Mouse (Mus musculus) liver, embryonic 12.5 days (tissue): ENCODE measurements around the gene Sfrp5. TPM values are rescaled to one million over a fixed set of nuclear protein-coding genes. Genes with fewer than 3 reads are reported as not detected.

Experiments
- ATAC-seq: fragments of 200-750 bp; cut with Nextera tagmentation; 2 replicates; pipeline ENCODE4 v1.8.0; 2017; ENCODE audit warnings: moderate number of reproducible peaks, mild to moderate bottlenecking, moderate library complexity
- H3K27ac ChIP-seq: fragments of 300-500 bp; sonication (generic); 2 replicates; pipeline ENCODE4 v1.5.1; 2016; ENCODE audit warnings: mild to moderate bottlenecking
- H3K27me3 ChIP-seq: fragments of 300-500 bp; sonication (generic); replicated peaks from 2 replicates; pipeline ENCODE4 v1.6.1; 2016; ENCODE audit warnings: mild to moderate bottlenecking, moderate library complexity
- H3K36me3 ChIP-seq: fragments of 300-500 bp; sonication (generic); 2 replicates; pipeline ENCODE4 v1.6.1; 2016; ENCODE audit warnings: mild to moderate bottlenecking, moderate library complexity
- H3K4me1 ChIP-seq: fragments of 300-500 bp; sonication (generic); 2 replicates; pipeline ENCODE4 v1.6.1; 2016
- H3K4me2 ChIP-seq: fragments of 300-500 bp; sonication (generic); 2 replicates; pipeline ENCODE4 v1.6.1; 2016; ENCODE audit warnings: mild to moderate bottlenecking, moderate library complexity
- H3K4me3 ChIP-seq: fragments of 300-500 bp; sonication (generic); 2 replicates; pipeline ENCODE4 v1.5.1; 2016; ENCODE audit warnings: mild to moderate bottlenecking, moderate library complexity
- H3K9ac ChIP-seq: fragments of 300-500 bp; sonication (generic); 2 replicates; pipeline ENCODE4 v1.6.1; 2016; ENCODE audit warnings: mild to moderate bottlenecking, moderate library complexity
- H3K9me3 ChIP-seq: fragments of 300-500 bp; sonication (generic); replicated peaks from 2 replicates; pipeline ENCODE4 v1.6.1; 2016; ENCODE audit warnings: mild to moderate bottlenecking, moderate library complexity
- WGBS: fragments of 180-500 bp; shearing (Covaris S2); methylation state at CpG from one replicate; pipeline ENCODE4 v1.1.7; 2016; ENCODE audit not compliant: insufficient replicate concordance; 5-methylcytosine and 5-hydroxymethylcytosine counted together
- polyA plus RNA-seq: library from polyadenylated mRNA; unstranded; fragments of >200 nt; fragmentation: Nextera tagmentation; extraction: Ambion mirVana; gene quantifications from 2 replicates; pipeline ENCODE4 v1.2.1, GENCODE M21; 2016

Gene Sfrp5
- polyA plus RNA-seq, 1 experiment from 2014 or later = 2.2 TPM

DNA sequence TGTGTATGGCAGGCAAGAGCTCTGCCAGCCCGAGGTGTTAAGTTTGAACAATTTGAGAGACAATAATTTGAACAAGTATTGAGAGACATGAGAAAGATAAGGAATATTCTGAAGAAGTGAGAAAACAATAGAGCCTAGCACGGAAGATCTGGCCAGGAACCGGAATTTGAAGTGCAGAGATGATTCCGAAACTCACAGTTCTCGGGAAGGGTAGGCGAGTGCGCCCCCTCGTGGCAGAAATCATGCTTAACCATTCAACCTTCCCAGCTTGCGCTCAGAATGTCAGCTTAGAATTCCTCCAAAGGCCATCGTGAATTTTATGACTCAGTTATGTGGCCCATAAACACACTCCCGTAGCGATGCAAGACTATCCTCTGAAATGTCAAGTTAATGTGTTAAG is 35.9 kb downstream of the Sfrp5 start:
- no peak overlapping the region for H3K27ac ChIP-seq
- no peaks in the 10 kb centered on the region for H3K36me3 ChIP-seq
- H3K27me3 ChIP-seq = peaks cover 40% of the 10 kb centered on the region
- H3K4me1 ChIP-seq = peaks cover 30% of the 10 kb centered on the region
- ATAC-seq = no peak
- H3K4me2 ChIP-seq = peak overlapping the region; percentile 58
- H3K9ac ChIP-seq = peak overlapping the region; percentile 12; the same call in 1 of the 2 replicates
- 4% methylated on average over 12 of the region's 12 CpGs for WGBS
- peak overlapping the region; percentile 34 for H3K4me3 ChIP-seq
- no peaks in the 10 kb centered on the region for H3K9me3 ChIP-seq

DNA sequence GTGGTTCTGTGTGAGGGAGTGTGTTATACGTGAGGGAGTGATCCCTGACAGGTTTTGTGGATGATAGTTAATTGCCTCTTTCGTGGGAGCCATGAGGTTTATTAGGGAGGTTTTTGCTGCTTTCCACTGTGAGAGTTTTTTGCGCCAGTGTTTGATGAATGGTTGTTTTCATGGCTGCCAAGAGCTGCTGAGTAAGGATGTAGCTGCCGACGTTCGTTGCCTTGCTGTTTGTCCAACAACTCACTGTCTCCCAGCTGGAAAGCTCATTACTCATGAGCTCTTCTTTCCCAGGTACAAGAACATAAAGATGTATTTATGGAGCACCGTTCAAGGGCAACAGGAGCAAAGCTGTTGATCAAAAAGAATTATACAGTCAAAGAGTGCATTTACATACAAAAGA is 37.9 kb downstream of the Sfrp5 start:
- WGBS = 63% methylated on average over 7 of the region's 7 CpGs
- ATAC-seq = no peak
- H3K27ac ChIP-seq = no peak overlapping the region
- no peaks in the 10 kb centered on the region for H3K9me3 ChIP-seq
- H3K4me2 ChIP-seq = no peak overlapping the region
- no peak overlapping the region for H3K9ac ChIP-seq
- no peaks in the 10 kb centered on the region for H3K36me3 ChIP-seq
- peaks cover 20% of the 10 kb centered on the region for H3K4me1 ChIP-seq
- no peak overlapping the region for H3K4me3 ChIP-seq
- peaks cover 38% of the 10 kb centered on the region for H3K27me3 ChIP-seq

DNA sequence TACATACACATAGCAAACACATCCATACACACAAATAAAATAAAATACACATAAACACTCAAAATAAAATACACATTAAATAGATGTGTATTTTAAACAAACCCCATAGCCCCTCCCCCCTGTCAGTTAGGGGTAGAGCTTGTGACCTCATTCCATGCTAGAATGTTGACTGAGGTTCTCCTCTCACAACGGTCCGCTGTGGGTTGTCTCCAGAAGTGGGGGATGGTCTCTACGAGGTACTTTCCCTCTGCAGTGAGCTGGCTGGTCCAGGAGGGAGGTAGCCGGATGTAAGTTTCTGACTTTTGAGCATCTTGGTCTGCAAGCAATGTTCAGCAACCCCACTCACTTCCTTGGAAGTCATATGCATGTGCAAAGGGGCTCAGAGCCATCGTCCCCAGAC is 38.3 kb downstream of the Sfrp5 start, which contains the start of gene Zfyve27:
Zfyve27 (plus strand) TSS at position 188 of the 400 bp plus-strand sequence.
- Histone ChIP-seq H3K4me1 (peaks cover 20% of the 10 kb centered on the region), H3K27me3 (peaks cover 33% of the 10 kb centered on the region), H3K4me3 (no peak within 1 kb of the TSS), H3K36me3 (no peaks in the 10 kb centered on the region), H3K9me3 (no peaks in the 10 kb centered on the region), H3K4me2 (no peak within 1 kb of the TSS), H3K27ac (no peak within 1 kb of the TSS), H3K9ac (no peak within 1 kb of the TSS)
- no peak for ATAC-seq
- WGBS = 58% methylated on average over 5 of the region's 5 CpGs

DNA sequence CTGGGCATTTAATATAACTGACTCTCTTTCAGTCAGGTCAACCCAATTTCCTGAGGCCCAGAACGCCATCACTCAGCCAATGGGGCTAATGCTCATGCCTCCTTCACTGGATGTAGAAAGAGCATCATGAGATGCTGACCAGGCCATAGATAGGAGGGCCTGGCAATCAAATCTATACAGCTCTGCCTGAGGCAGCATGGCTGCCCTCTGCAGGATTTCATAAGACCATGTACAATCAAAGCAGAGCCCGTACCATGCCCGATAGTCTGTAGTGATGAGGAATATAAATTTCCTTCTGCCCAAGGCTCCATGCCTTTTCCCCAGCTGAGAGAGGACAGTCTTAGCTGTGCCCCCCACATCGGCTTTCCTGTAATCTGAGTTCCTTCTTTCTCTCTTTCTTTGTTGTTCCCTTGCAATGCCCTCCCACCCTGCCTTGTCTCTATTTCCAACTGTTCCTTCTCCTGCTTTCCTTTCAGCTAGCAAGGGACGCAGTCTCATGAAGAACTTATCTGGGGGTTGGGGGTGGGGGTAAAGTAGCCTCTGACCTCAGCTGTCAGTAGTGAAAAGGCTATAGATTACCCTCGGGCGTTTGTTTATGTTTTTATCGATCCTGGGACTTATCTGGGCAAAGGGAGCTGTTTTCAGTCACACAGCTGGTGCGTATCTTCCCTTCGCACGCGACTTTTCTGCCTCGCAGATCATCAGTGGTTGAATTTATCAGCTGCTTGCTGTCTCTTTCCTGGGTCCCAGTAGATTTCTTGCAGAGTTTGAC is 43.6 kb downstream of the Sfrp5 start:
- Histone ChIP-seq H3K4me1 (peaks cover 22% of the 10 kb centered on the region), H3K36me3 (no peaks in the 10 kb centered on the region), H3K27me3 (0 out of 2 replicates have a peak, but pooled peaks cover 7% of the 10 kb centered on the region), H3K4me2 (peak overlapping the region; percentile 36), H3K9ac (no peak overlapping the region), H3K4me3 (no peak overlapping the region; the same call in 1 of the 2 replicates), H3K9me3 (no peaks in the 10 kb centered on the region), H3K27ac (no peak overlapping the region)
- 15% methylated on average over 13 of the region's 13 CpGs for WGBS
- peak; percentile 54; the same call in 1 of the 2 replicates for ATAC-seq

DNA sequence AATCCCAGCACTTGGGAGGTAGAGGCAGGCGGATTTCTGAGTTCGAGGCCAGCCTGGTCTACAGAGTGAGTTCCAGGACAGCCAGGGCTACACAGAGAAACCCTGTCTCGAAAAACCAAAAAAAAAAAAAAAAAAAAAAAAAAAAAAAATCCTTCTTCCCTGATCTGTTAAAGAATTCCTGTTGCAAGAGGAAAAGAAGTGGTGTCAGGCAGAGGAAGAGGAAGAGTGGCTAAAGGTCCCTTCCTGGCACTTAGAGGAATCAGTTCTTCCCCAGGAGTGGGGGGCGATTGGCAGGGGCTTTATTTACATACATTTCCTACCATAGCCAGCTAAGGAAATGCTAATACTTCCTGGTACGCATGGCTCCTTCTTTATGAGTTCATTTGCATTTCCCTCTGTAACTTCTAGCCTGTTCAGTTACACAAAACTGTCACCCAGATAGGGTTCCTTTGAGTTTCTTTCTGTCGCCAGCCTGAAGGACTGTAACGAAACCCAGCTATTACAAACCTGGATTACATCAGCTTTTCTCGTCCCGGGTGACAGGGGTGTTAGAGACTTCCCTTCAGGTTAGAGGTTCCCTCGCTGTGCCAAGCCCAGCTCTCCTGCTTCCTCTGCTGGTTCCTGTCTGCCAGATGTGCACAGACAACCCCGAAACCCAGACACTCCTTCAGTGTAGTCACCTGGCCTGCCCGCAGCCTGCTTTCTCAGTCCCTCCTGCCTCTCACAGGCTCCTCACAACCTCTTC is 44.4 kb downstream of the Sfrp5 start:
- Histone ChIP-seq H3K4me1 (peaks cover 22% of the 10 kb centered on the region), H3K36me3 (no peaks in the 10 kb centered on the region), H3K9ac (no peak overlapping the region), H3K4me2 (peak overlapping the region; percentile 36; the same call in 1 of the 2 replicates), H3K27ac (no peak overlapping the region), H3K9me3 (no peaks in the 10 kb centered on the region), H3K4me3 (no peak overlapping the region), H3K27me3 (0 out of 2 replicates have a peak, but pooled peaks cover 14% of the 10 kb centered on the region)
- ATAC-seq = no peak
- 41% methylated on average over 12 of the region's 12 CpGs for WGBS

DNA sequence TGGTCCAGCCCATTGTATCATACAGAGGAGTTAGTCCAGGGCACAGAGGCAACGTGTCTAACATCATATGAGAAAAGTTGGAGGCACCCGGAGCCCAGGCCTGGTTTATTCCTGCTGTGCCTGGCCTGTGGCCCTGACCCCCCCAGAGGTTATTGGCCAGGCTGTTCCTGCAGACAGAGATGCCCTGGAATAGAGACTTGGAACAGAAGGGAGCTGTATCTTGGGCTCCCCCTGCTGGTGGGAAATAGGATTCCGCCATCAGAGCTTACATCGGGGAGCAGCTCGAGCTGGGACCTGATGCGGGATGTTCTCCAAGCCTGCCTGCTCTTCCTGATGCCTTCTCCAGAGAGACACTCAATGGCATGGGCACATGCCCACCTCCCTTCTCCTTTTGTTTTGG is 50.1 kb downstream of the Sfrp5 start:
- peaks cover 4% of the 10 kb centered on the region; the same call in 1 of the 2 replicates for H3K36me3 ChIP-seq
- 0 out of 2 replicates have a peak, but pooled peaks have one; percentile 22 for ATAC-seq
- no peaks in the 10 kb centered on the region for H3K9me3 ChIP-seq
- 10% methylated on average over 6 of the region's 6 CpGs for WGBS
- no peak overlapping the region for H3K27ac ChIP-seq
- no peak overlapping the region for H3K9ac ChIP-seq
- no peak overlapping the region for H3K4me3 ChIP-seq
- H3K4me2 ChIP-seq = no peak overlapping the region
- peaks cover 37% of the 10 kb centered on the region for H3K4me1 ChIP-seq
- peaks cover 42% of the 10 kb centered on the region for H3K27me3 ChIP-seq

DNA sequence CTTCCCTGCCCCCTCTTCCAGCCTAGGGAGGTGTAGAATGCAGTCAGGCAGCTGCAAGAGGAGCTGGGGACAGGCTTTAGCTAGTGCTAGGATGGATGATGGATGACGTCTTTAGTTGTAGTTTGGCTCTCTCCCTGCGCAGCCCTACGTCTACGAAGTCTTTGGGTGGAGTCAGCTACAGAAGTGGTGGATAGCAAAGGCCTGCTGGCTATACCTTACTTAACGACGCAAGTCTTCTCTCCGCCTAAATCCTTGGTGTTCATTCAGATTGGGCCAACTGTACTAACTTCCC is 53.5 kb downstream of the Sfrp5 start:
- Histone ChIP-seq H3K4me3 (peak overlapping the region; percentile 60), H3K9me3 (no peaks in the 10 kb centered on the region), H3K27me3 (peaks cover 59% of the 10 kb centered on the region), H3K4me1 (peaks cover 46% of the 10 kb centered on the region), H3K4me2 (peak overlapping the region; percentile 75), H3K9ac (peak overlapping the region; percentile 67; the same call in 1 of the 2 replicates), H3K36me3 (peaks cover 4% of the 10 kb centered on the region; the same call in 1 of the 2 replicates), H3K27ac (no peak overlapping the region)
- 32% methylated on average over 7 of the region's 7 CpGs for WGBS
- ATAC-seq = peak; percentile 35; the same call in 1 of the 2 replicates

Other genes starting within 250 kb of the Sfrp5 start
- gene Mms19, start 221.1 kb downstream of the Sfrp5 start, polyA plus RNA-seq = 18.3 and 20.9 TPM in 2 replicates
- gene Ubtd1, start 220.5 kb downstream of the Sfrp5 start, polyA plus RNA-seq = 5.6 and 5.7 TPM in 2 replicates
- gene Ankrd2, start 166.3 kb downstream of the Sfrp5 start, polyA plus RNA-seq = 0.11 and 0.20 TPM in 2 replicates
- 11.6 and 11.9 TPM in 2 replicates for gene Hoga1, start 156.6 kb downstream of the Sfrp5 start, polyA plus RNA-seq
- 0.08 TPM in 1 of 2 replicates, not detected in the other for gene 4933411K16Rik, start 150.0 kb downstream of the Sfrp5 start, polyA plus RNA-seq
- gene Morn4, start 115.9 kb downstream of the Sfrp5 start, polyA plus RNA-seq = 4.4 and 4.6 TPM in 2 replicates
- gene Pi4k2a, start 111.8 kb downstream of the Sfrp5 start, polyA plus RNA-seq = 17.3 and 18.7 TPM in 2 replicates
- 14.7 and 14.9 TPM in 2 replicates for gene Avpi1, start 73.2 kb downstream of the Sfrp5 start, polyA plus RNA-seq
- gene Marveld1, start 54.9 kb downstream of the Sfrp5 start, polyA plus RNA-seq = 4.6 and 5.3 TPM in 2 replicates
- gene Zfyve27, start 38.3 kb downstream of the Sfrp5 start, polyA plus RNA-seq = 11.6 and 13.2 TPM in 2 replicates
- gene Golga7b, start 45.3 kb upstream of the Sfrp5 start, polyA plus RNA-seq = 0.04 TPM in 1 of 2 replicates, not detected in the other
- 0.08 TPM in 1 of 2 replicates, not detected in the other for gene Crtac1, start 229.5 kb upstream of the Sfrp5 start, polyA plus RNA-seq